Mouse (Mus musculus) bone marrow macrophage, adult 2 months (primary cell): ENCODE data around the gene Lima1. TPM values are rescaled to one million over a fixed set of nuclear protein-coding genes. Genes with fewer than 3 reads are reported as not detected.
"Not testable (repeated sequence)": the region's sequence is repeated elsewhere in the genome, so short reads cannot be mapped to it uniquely, and the experiment has no call there.

Source experiments
- H3K27ac ChIP-seq: 2 replicates; pipeline ENCODE4 v1.5.1; 2012; ENCODE audit warnings: low read depth, low read length; ENCODE audit not compliant: insufficient read depth
- H3K4me1 ChIP-seq: 2 replicates; pipeline ENCODE4 v1.6.1; 2012; ENCODE audit warnings: low read length; ENCODE audit not compliant: control insufficient read depth, insufficient read depth
- H3K4me3 ChIP-seq: 2 replicates; pipeline ENCODE4 v1.5.1; 2012; ENCODE audit warnings: mild to moderate bottlenecking, low read length, moderate library complexity; ENCODE audit not compliant: insufficient read depth
- CTCF ChIP-seq: IDR thresholded peaks from 2 replicates; pipeline ENCODE4 v1.5.1; 2012; ENCODE audit warnings: low read depth, mild to moderate bottlenecking, low read length, moderate library complexity
- POLR2A ChIP-seq: IDR thresholded peaks from 2 replicates; pipeline ENCODE4 v1.6.1; 2012; ENCODE audit warnings: mild to moderate bottlenecking, low read depth, low read length, borderline replicate concordance
- polyA plus RNA-seq: library from polyadenylated mRNA; stranded (reverse); fragments of >200 nt; gene quantifications from 2 replicates; pipeline ENCODE4 v1.2.4, GENCODE M21; 2012; ENCODE audit not compliant: missing spikeins, insufficient read depth, insufficient read length

Lima1 gene
- polyA plus RNA-seq, 1 experiment: 49.3 TPM

GRCm38 (mm10) chr15:99792221-99792815, 82.9 kb downstream of the Lima1 start:
- Histone ChIP-seq H3K4me1 (no peaks in the 10 kb centered on the region), H3K4me3 (no peak overlapping the region), H3K27ac (no peak overlapping the region)
- no peak for TF ChIP-seq CTCF
- TF ChIP-seq POLR2A: no peak

GRCm38 (mm10) chr15:99791003-99791402, 84.3 kb downstream of the Lima1 start:
- no peak for TF ChIP-seq POLR2A
- TF ChIP-seq CTCF: no peak
- Histone ChIP-seq H3K4me3 (no peak overlapping the region), H3K27ac (no peak overlapping the region), H3K4me1 (no peaks in the 10 kb centered on the region)

- H3K27ac ChIP-seq: no peak overlapping the region
- no peak overlapping the region for H3K4me3 ChIP-seq
- TF ChIP-seq POLR2A (no peak), CTCF (no peak)
- no peaks in the 10 kb centered on the region for H3K4me1 ChIP-seq
These were observed 84.8 kb downstream of the Lima1 start for GRCm38 (mm10) chr15:99790464-99790863.

GRCm38 (mm10) chr15:99787625-99788120, 87.6 kb downstream of the Lima1 start:
- no peaks in the 10 kb centered on the region for H3K4me1 ChIP-seq
- no peak overlapping the region for H3K27ac ChIP-seq
- TF ChIP-seq POLR2A (no peak), CTCF (no peak)
- H3K4me3 ChIP-seq: no peak overlapping the region

- Histone ChIP-seq H3K4me1 (no peaks in the 10 kb centered on the region), H3K4me3 (no peak overlapping the region), H3K27ac (no peak overlapping the region)
- no peak for TF ChIP-seq CTCF
- TF ChIP-seq POLR2A: no peak
These were observed 96.5 kb downstream of the Lima1 start for GRCm38 (mm10) chr15:99778677-99779335.

GRCm38 (mm10) chr15:99778148-99778547, 97.1 kb downstream of the Lima1 start:
- Histone ChIP-seq H3K4me1 (0 out of 2 replicates have a peak, but pooled peaks cover under 1% of the 10 kb centered on the region), H3K27ac (no peak overlapping the region), H3K4me3 (no peak overlapping the region)
- TF ChIP-seq POLR2A (no peak), CTCF (no peak)

GRCm38 (mm10) chr15:99772925-99773324, 102.3 kb downstream of the Lima1 start:
- Histone ChIP-seq H3K4me3 (peak overlapping the region; percentile 77; the same call in 1 of the 2 replicates), H3K27ac (peak overlapping the region; percentile 3; the same call in 1 of the 2 replicates), H3K4me1 (peaks cover 7% of the 10 kb centered on the region)
- TF ChIP-seq CTCF (no peak), POLR2A (no peak)

- Histone ChIP-seq H3K4me3 (peak within 1 kb of the TSS; percentile 77), H3K27ac (peak within 1 kb of the TSS; percentile 53)
- H3K4me1 ChIP-seq: not testable (repeated sequence)
These were observed 102.6 kb downstream of the Lima1 start, which contains the start of gene Cers5 for GRCm38 (mm10) chr15:99772881-99772924. Cers5 (minus strand) TSS chr15:99772885.

- TF ChIP-seq POLR2A (peak; percentile 98), CTCF (no peak)
- Histone ChIP-seq H3K4me3 (peak overlapping the region; percentile 77), H3K4me1 (peaks cover 8% of the 10 kb centered on the region), H3K27ac (peak overlapping the region; percentile 53)
These were observed 102.9 kb downstream of the Lima1 start for GRCm38 (mm10) chr15:99772277-99772880.

GRCm38 (mm10) chr15:99771601-99772276, 103.5 kb downstream of the Lima1 start:
- peak overlapping the region; percentile 53 for H3K27ac ChIP-seq
- TF ChIP-seq POLR2A: no peak
- TF ChIP-seq CTCF: no peak

More at GRCm38 (mm10) chr15:99771601-99772276, 103.5 kb downstream of the Lima1 start:
- Histone ChIP-seq H3K4me1 (peaks cover 8% of the 10 kb centered on the region), H3K4me3 (peak overlapping the region; percentile 77)
